Mouse (Mus musculus) layer of hippocampus, postnatal 36 days (tissue): ENCODE measurements around the gene Rad51b. TPM values are rescaled to one million over a fixed set of nuclear protein-coding genes. Genes with fewer than 3 reads are reported as not detected.

Experiments
- DNase-seq, 2 experiments: peaks; one replicate each; pipeline ENCODE4 v3.0.0; 2022
- total RNA-seq, 2 experiments: library from RNA; stranded (reverse); gene quantifications; 2 replicates each; pipeline ENCODE4 v1.2.3; 2021

Gene Rad51b
- total RNA-seq, 2 experiments from 2014 or later, result 0.17 to 0.18 TPM

DNA sequence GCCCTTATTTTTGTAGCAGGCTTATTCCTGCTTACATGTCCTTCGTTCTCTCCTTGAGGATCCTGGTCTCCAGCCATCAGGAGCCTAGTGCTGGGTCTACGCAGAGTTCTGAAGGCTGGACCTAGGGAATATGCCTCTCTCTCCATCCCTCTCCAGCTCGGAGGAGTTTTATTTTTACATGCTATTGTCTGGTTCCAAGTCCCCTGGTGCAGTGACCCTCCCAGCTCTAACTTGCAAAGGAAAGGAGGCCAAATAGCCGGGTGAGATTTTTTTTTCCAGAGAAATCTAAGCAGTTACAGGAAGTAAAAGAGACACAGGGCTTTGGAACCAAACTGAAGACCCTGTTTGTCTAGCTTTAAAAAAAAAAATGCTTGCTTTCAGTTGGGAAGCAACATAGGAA, 477.5 kb downstream of the Rad51b start:
- DNase-seq, result no peak

- no peak for DNase-seq
Observed at GRCm38 (mm10) chr12:79776828-79777227, 479.7 kb downstream of the Rad51b start.

DNA sequence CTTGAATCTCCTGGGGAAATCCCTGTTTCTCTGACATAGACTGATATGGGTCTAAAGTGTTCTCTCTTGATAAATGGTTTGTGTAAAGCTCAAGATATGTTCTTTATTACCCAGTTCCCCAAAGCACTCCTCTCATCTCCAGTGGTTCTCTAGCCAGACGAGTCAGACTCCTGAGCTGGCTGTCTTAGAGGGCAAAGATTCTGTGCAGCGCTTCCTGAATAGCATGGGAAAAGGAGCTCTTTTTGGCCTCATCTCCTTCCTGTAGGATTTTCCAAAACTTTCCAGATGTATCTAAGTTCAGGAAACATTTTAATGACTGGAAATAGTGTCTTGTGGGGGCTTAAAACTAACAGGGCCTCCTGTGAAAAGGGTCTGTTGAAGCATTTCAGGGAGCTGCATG, 483.7 kb downstream of the Rad51b start:
- no peak for DNase-seq

DNA sequence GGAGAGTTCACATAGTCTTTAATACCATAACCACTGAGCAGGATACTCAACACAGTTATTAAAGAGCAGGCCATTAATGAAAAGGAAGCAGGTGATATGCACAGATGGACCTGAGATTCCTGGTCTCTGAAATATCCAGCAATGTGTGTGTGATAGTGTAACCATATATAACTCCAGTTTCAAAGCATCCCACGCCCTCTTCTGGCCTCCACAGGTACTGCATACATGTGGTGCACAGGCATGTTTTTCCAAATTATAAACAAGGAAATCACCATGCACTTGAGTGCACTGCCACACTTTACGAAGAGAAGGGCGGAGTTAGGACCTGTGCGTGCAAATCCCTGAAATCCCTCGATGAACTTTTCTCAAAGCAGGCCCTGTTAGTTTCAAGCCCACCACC, 484.7 kb downstream of the Rad51b start:
- no peak for DNase-seq

- no peak for DNase-seq
Observed at GRCm38 (mm10) chr12:79782444-79783117, 485.5 kb downstream of the Rad51b start.

DNA sequence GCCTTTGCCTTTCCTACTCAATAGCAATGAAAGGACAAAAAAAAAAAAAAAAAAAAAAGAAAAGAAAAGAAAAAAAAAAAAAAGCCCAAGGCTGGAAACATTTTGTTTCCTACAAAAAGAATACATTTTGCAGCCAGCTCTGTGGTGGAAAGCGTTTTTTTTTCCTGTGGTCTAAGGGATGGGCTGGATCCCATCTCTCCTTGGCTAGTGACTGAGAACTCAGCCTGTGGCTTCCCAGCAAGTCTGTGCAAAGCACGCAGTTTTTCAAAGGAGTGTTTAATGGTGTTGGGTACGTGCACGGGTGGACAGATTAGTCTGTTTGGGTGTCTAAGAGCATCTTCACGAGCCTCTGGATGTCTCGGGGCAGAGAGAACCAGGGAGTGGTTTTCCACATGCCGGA, 487.1 kb downstream of the Rad51b start:
- DNase-seq, result no peak

- no peak for DNase-seq
Observed at GRCm38 (mm10) chr12:79785691-79786090, 488.6 kb downstream of the Rad51b start.

DNA sequence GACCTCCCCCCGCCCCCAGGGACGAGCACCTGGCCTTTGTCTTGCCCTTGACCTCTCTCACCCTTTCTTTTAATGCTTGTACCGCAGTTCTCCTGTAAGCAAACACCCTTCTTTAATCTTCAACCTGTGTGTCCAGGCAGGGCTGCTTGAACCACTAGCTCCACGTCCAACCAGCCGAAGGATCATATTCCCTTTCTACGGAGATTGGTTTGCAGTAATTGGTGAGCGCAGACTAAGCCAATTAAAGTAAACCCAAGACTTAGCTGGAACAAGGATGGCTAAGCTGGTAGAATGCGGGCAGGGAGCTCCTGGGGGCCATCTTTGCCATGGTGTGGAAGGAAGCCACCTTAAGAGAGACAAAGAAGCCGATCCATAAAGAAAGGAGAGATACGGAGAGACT, 490.5 kb downstream of the Rad51b start:
- DNase-seq, result no peak

DNA sequence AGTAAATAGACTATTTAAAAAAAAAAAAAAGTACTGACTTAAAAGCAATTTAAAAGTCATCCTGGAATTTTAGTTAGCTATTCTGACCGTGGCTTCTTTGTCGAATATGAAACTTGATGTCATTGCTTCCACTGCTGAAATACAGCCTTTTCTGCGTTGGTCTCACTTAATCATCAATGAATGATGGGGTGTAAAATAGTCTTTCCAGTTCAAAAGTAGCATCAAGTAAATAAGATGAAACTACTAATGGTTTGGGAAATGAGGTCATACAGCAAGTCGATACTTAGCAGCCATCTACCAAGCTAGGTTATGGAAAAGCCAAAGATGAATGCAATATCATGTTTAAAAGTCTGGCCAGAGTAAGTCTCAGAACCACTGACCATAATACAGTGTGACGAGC, 491.3 kb downstream of the Rad51b start:
- DNase-seq, result no peak

DNA sequence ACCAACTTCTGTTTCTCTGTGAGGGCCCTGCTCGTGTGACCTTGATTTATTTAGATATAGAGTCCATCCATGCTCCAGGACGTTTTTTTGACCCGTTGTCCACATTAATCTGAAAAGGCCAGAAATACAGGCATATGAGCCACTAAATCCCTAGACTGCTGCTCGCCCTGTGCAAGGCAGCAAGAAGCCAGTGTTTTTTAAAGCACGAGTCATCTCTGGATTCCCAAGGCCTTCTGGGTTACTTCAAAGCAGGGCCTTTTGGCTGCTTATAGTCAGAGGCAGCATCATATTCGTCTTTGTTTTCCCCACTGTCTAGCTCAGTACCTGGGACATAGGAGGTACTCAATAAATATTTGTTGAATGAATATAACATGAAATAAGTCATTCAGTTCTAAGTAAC, 492.4 kb downstream of the Rad51b start:
- DNase-seq, result no peak

DNA sequence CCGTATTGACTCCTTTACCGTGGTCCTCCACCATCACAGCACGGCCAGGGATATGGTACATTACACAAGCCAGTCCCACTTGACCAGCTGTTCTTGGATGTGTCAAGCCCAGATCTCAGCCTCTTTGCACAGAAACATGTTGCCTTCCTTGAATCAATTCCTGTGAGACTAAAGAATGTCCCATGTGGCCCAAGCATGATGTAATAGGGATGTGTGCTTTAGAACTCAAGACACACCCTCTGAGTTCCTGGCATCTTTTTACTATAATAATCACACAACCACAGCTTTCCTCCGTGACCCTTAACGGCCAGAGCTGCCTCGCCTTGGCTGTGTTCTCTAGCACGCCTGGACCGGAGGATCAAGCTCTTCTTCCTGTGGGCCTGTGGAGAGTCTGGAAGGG, 496.3 kb downstream of the Rad51b start:
- DNase-seq, result no peak

GRCm38 (mm10) chr12:79794802-79795201, 497.7 kb downstream of the Rad51b start:
- DNase-seq, result no peak

DNA sequence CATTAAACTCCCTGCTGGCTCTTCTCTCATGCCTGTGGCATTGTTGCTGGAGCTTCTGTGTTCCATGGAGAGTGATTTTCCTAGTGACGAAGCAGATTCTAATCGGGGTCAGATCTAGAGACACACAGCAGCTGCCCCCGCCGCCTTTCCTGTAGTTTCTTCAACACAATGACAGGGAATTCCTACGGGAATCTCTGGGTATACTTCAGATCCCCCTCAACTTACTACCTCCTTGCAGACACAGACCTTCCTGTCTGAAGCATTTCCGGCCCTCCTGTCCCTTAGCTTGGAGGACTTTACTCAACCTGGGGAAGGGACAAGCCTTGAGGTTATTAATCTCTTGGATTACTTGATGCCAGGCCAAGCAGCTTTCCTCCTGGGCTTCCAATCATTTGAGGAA, 499.2 kb downstream of the Rad51b start:
- no peak for DNase-seq

GRCm38 (mm10) chr12:79796823-79797821, 500.0 kb downstream of the Rad51b start:
- DNase-seq, result no peak

GRCm38 (mm10) chr12:79798488-79798887, 501.4 kb downstream of the Rad51b start:
- no peak for DNase-seq

DNA sequence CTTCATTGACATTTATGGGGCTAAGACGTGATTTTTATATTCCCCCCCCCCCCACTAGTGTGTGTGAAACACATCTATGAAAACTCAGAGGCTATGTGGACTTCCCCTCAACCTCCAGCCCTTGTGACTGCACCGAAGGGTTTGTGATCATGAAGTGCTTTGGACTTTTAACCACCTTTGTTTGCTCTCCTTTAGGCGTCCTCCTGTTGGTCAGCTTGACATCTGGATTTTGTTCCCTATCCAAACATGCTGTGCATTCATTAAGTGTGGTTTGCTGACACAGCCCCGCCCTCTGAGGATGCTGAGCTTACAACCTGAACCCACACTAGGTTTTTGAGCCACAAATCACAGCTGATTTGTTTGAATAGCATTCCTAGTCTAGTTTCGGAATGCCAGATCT, 502.3 kb downstream of the Rad51b start:
- no peak for DNase-seq

- DNase-seq, result no peak
Observed at GRCm38 (mm10) chr12:79803670-79804069, 506.6 kb downstream of the Rad51b start.

DNA sequence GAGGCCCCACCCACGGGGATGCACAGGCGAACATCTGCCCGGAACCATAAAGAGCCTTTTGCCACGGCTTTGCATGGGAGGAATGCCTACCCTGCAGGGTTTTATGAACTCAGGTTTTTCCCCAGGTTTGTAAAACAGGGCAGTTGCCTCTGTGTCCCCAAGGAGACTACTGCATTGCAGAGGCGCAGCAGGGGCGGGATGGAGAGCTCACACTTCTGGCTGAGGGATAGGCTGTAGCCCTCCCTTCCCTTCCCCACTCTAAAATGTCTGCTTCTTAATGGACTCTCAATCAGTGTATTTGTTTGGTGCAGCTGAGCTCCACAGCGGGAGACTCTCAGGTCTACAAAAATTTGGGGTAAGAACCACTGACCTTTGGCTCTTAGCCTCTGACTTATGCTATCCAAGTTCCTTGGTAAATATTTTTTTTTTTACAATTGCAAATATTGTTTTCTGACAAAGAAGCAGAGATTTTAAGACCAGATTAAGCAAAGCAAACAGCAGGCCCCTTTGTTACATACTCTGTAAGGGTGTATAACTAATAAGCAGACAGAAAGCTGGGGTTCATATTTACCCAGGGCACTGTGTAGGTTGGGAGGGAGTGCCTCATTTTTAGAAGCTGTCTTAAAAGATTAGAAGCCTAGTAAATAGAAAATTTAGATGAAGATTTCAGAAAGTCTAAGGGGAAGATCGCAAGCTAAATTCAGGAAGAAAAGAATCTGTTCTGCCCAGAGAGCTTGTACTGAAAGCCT, 507.9 kb downstream of the Rad51b start:
- no peak for DNase-seq

DNA sequence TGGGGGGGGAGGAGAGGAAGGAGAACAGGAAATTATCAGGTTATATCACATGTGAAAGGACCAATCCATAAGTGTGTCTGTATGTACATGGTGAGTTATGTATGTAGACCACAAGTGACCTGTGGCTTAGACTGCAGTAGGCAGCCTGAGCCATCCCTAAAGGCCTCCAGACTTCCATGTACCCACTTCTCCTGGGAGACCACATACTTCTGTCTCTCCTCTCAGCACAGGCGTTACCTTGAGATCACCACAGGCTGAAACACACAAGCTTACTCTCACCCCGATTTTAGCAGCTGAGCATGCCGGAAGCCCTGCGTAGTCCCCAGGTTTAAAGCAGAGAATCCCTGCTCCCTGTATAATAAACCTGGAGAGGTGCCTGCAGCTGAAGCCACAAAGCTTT, 509.9 kb downstream of the Rad51b start:
- DNase-seq, result no peak

DNA sequence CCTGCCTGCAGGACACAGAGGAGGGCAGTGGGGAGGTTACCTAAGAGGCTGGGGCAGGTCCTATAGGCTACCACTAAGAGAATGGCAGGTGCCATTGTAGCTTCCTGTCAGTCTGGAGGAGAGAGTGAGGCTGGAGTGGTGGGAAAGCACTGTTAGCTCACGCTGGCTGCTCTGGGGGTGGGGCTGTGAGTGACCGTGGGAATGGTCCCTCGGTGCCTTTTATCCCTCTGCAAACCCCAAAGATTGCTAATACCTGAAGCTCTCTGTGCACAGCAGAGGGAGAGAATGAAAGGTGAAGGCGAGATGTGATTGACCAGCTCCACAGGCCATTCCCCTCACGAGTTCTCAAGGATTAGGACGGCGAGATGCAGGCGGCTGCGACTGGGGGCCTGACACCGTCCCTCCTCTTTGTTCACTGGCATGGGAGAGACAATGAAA, 510.3 kb downstream of the Rad51b start:
- DNase-seq, result no peak

- DNase-seq, result no peak
Observed at GRCm38 (mm10) chr12:79807938-79808401, 510.9 kb downstream of the Rad51b start.
